Mouse (Mus musculus): Measurements from ENCODE around the gene Ccdc160. TPM values are rescaled to one million over a fixed set of nuclear protein-coding genes. Genes with fewer than 3 reads are reported as not detected.

Gene Ccdc160
- total RNA-seq, 2 experiments from 2014 or later = not detected

- peak; percentile 26; the same call in 1 of the 2 replicates for ATAC-seq (replicated peaks; ENCODE audit: poor library complexity)
Measured at GRCm38 (mm10) chrX:52819338-52819737, 28.3 kb downstream of the Ccdc160 start.

Other genes starting within 250 kb of the Ccdc160 start
- gene Gpc3, start 177.2 kb upstream of the Ccdc160 start, total RNA-seq (2015) = 2.1 and 4.6 TPM in 2 replicates
- gene Gpc3, start 177.2 kb upstream of the Ccdc160 start, total RNA-seq (2017) = 3.5 and 4.9 TPM in 2 replicates
- 42.8 and 45.0 TPM in 2 replicates for gene Phf6, start 121.1 kb downstream of the Ccdc160 start, total RNA-seq (2015)
- 35.3 and 41.6 TPM in 2 replicates for gene Phf6, start 121.1 kb downstream of the Ccdc160 start, total RNA-seq (2017)
- 392 and 418 TPM in 2 replicates for gene Hprt, start 196.9 kb downstream of the Ccdc160 start, total RNA-seq (2015)
- 395 and 396 TPM in 2 replicates for gene Hprt, start 196.9 kb downstream of the Ccdc160 start, total RNA-seq (2017)

Data from megakaryocyte progenitor cell, adult 5-6 weeks (primary cell).